Mouse (Mus musculus): Measurements from ENCODE around the gene Zfp341. TPM values are rescaled to one million over a fixed set of nuclear protein-coding genes. Genes with fewer than 3 reads are reported as not detected.

The Zfp341 gene
- polyA plus RNA-seq, 1 experiment from 2014 or later: 2.0 TPM

DNA sequence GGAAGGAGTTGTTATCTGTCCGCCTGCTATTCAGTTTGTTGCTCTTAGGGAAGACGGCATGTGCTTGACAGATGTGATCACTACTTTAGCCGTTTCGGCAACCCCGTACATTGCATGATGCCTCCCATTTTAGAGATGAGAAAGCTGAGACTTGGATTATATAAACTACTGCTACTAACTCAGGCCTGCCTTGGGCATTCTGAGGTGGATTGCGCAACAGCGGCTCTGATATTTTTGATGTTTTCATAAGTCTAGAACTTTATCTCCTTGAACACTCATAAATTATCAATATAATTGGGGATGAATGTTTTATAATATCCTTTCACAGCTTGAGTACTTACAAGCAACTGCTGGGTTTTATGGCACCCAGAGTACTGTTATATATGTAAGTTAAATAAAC lies 55.6 kb downstream of the Zfp341 start:
- Histone ChIP-seq H3K9me3 (no peaks in the 10 kb centered on the region), H3K4me2 (no peak overlapping the region), H3K9ac (no peak overlapping the region), H3K4me3 (no peak overlapping the region), H3K4me1 (replicated peaks) (peaks cover 6% of the 10 kb centered on the region; the same call in 1 of the 2 replicates), H3K27ac (replicated peaks) (no peak overlapping the region), H3K27me3 (no peaks in the 10 kb centered on the region), H3K36me3 (no peaks in the 10 kb centered on the region)
- WGBS: 92% methylated on average over 7 of the region's 7 CpGs
- no peak for ATAC-seq (ENCODE audit: low FRiP score, low read depth)

DNA sequence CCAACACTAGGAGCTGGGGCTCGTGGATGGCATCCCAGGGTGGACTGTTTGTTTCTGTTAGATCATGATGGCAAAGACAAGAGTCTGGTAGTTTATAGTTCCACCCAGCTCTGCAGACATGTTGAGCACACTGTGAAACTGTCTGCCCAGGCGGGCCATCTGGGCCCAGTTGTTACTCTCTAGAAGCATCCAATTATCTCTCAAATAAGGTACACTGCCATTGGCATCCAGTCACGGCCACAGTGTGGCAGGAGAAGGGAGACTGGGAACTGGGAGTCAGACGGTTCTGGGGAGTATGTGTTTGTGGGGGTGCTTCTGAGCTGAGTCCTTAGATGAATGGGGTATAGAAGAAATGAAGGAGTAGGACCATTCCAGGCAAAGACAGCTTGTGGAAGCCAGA lies 57.0 kb downstream of the Zfp341 start:
- 69% methylated on average over 4 of the region's 4 CpGs for WGBS
- no peaks in the 10 kb centered on the region for H3K27me3 ChIP-seq

DNA sequence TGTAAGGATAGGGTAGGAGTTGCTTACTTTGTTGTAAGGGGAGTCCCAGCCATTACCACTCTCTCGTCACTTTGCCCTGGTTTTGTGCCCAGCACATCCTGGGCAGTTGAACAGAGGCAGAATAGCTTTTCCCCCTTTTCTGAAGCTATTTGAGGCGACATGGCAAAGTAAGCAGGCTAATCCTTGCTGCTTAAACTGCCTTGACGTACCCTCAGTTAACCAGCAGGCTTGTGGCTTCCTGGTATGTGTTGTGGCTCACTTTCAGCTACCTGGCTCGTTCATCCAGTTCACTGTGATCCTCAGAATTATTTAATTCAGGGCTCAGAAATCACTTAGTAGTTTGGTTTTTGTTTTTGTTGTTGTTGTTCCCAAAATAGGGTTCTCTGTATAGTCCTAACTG lies 57.6 kb downstream of the Zfp341 start:
- 83% methylated on average over 4 of the region's 4 CpGs for WGBS
- ATAC-seq (ENCODE audit: low FRiP score, low read depth): no peak
- Histone ChIP-seq H3K27ac (replicated peaks) (no peak overlapping the region), H3K4me2 (no peak overlapping the region), H3K27me3 (no peaks in the 10 kb centered on the region), H3K9me3 (no peaks in the 10 kb centered on the region), H3K36me3 (no peaks in the 10 kb centered on the region), H3K4me1 (replicated peaks) (peaks cover 20% of the 10 kb centered on the region; the same call in 1 of the 2 replicates), H3K9ac (no peak overlapping the region), H3K4me3 (no peak overlapping the region)

More for the DNA sequence above, 57.0 kb downstream of the Zfp341 start:
- no peak overlapping the region for H3K4me3 ChIP-seq
- no peak for ATAC-seq (ENCODE audit: low FRiP score, low read depth)
- H3K9me3 ChIP-seq: no peaks in the 10 kb centered on the region
- H3K27ac ChIP-seq (replicated peaks): no peak overlapping the region
- H3K4me1 ChIP-seq (replicated peaks): peaks cover 18% of the 10 kb centered on the region; the same call in 1 of the 2 replicates
- H3K36me3 ChIP-seq: no peaks in the 10 kb centered on the region
- H3K4me2 ChIP-seq: no peak overlapping the region
- H3K9ac ChIP-seq: no peak overlapping the region

GRCm38 (mm10) chr2:154674008-154674407 lies 60.9 kb downstream of the Zfp341 start:
- H3K4me2 ChIP-seq: no peak overlapping the region
- H3K4me1 ChIP-seq (replicated peaks): peaks cover 46% of the 10 kb centered on the region
- whole genome bisulfite sequencing: 60% methylated on average over 4 of the region's 4 CpGs
- peak overlapping the region; percentile 44 for H3K27ac ChIP-seq (replicated peaks)
- no peak overlapping the region for H3K4me3 ChIP-seq
- no peaks in the 10 kb centered on the region for H3K36me3 ChIP-seq
- H3K27me3 ChIP-seq: no peaks in the 10 kb centered on the region
- H3K9me3 ChIP-seq: no peaks in the 10 kb centered on the region
- no peak overlapping the region for H3K9ac ChIP-seq
- no peak for ATAC-seq (ENCODE audit: low FRiP score, low read depth)

GRCm38 (mm10) chr2:154676653-154677609 lies 63.8 kb downstream of the Zfp341 start:
- no peaks in the 10 kb centered on the region for H3K9me3 ChIP-seq
- 54% methylated on average over 19 of the region's 19 CpGs for WGBS
- H3K4me3 ChIP-seq: peak overlapping the region; percentile 20
- H3K27ac ChIP-seq (replicated peaks): peak overlapping the region; percentile 81
- ATAC-seq (ENCODE audit: low FRiP score, low read depth): peak; percentile 82
- peaks cover 55% of the 10 kb centered on the region for H3K4me1 ChIP-seq (replicated peaks)
- peak overlapping the region; percentile 14; the same call in 1 of the 2 replicates for H3K9ac ChIP-seq
- H3K27me3 ChIP-seq: no peaks in the 10 kb centered on the region
- H3K36me3 ChIP-seq: no peaks in the 10 kb centered on the region
- H3K4me2 ChIP-seq: peak overlapping the region; percentile 48

DNA sequence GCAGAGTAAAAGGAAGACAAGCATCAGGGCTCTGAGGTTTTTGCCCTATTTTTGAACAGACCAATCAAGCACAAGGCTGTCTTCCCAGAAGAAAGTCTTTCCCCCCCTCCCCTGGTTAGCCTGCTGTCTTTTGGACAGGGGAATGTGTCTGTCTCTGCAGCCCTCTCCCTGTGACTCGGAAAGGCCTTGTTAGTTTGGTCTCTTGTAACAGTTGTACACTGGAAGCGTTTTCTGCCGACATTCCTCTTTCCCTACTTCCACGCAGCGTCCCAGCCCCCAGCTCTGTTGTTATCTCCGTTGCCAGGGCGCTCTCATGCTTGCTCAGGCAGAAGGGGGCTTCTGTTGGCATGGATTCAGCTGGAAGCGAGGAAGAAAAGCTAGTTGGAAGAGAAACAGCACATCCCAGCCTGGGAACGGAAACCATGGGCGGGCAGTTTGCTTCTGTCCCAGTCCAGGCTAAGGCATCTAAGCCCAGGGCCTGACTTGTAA lies 64.6 kb downstream of the Zfp341 start:
- Histone ChIP-seq H3K36me3 (no peaks in the 10 kb centered on the region), H3K27ac (replicated peaks) (peak overlapping the region; percentile 81), H3K9ac (peak overlapping the region; percentile 14; the same call in 1 of the 2 replicates), H3K4me1 (replicated peaks) (peaks cover 62% of the 10 kb centered on the region), H3K27me3 (no peaks in the 10 kb centered on the region), H3K4me3 (peak overlapping the region; percentile 20), H3K9me3 (no peaks in the 10 kb centered on the region), H3K4me2 (peak overlapping the region; percentile 48)
- peak; percentile 78 for ATAC-seq (ENCODE audit: low FRiP score, low read depth)
- WGBS: 2% methylated on average over 10 of the region's 10 CpGs

GRCm38 (mm10) chr2:154678995-154679394 lies 65.9 kb downstream of the Zfp341 start:
- no peak overlapping the region for H3K27ac ChIP-seq (replicated peaks)
- no peaks in the 10 kb centered on the region for H3K9me3 ChIP-seq
- no peak overlapping the region for H3K4me3 ChIP-seq
- H3K36me3 ChIP-seq: no peaks in the 10 kb centered on the region
- peaks cover 66% of the 10 kb centered on the region for H3K4me1 ChIP-seq (replicated peaks)
- WGBS: 92% methylated on average over 3 of the region's 3 CpGs
- no peaks in the 10 kb centered on the region for H3K27me3 ChIP-seq
- no peak overlapping the region for H3K4me2 ChIP-seq
- ATAC-seq (ENCODE audit: low FRiP score, low read depth): no peak
- H3K9ac ChIP-seq: no peak overlapping the region

GRCm38 (mm10) chr2:154680337-154680736 lies 67.2 kb downstream of the Zfp341 start:
- H3K27ac ChIP-seq (replicated peaks): no peak overlapping the region
- no peaks in the 10 kb centered on the region for H3K9me3 ChIP-seq
- no peaks in the 10 kb centered on the region for H3K36me3 ChIP-seq
- no peaks in the 10 kb centered on the region for H3K27me3 ChIP-seq
- no peak overlapping the region for H3K4me3 ChIP-seq
- WGBS: 90% methylated on average over 2 of the region's 2 CpGs
- ATAC-seq (ENCODE audit: low FRiP score, low read depth): no peak
- peaks cover 57% of the 10 kb centered on the region for H3K4me1 ChIP-seq (replicated peaks)
- no peak overlapping the region for H3K4me2 ChIP-seq
- no peak overlapping the region for H3K9ac ChIP-seq

GRCm38 (mm10) chr2:154680941-154681340 lies 67.8 kb downstream of the Zfp341 start:
- no peak overlapping the region for H3K4me3 ChIP-seq
- H3K27me3 ChIP-seq: no peaks in the 10 kb centered on the region
- H3K4me1 ChIP-seq (replicated peaks): peaks cover 56% of the 10 kb centered on the region
- no peak for ATAC-seq (ENCODE audit: low FRiP score, low read depth)
- 85% methylated on average over 6 of the region's 6 CpGs for WGBS
- no peak overlapping the region for H3K9ac ChIP-seq
- H3K36me3 ChIP-seq: no peaks in the 10 kb centered on the region
- no peak overlapping the region for H3K27ac ChIP-seq (replicated peaks)
- H3K4me2 ChIP-seq: no peak overlapping the region
- H3K9me3 ChIP-seq: no peaks in the 10 kb centered on the region

GRCm38 (mm10) chr2:154682712-154683111 lies 69.6 kb downstream of the Zfp341 start:
- peak overlapping the region; percentile 71 for H3K27ac ChIP-seq (replicated peaks)
- no peak; the same call in 1 of the 2 replicates for ATAC-seq (ENCODE audit: low FRiP score, low read depth)
- 30% methylated on average over 1 of the region's 1 CpGs for WGBS
- no peaks in the 10 kb centered on the region for H3K27me3 ChIP-seq
- no peaks in the 10 kb centered on the region for H3K9me3 ChIP-seq
- H3K4me1 ChIP-seq (replicated peaks): peaks cover 46% of the 10 kb centered on the region
- no peaks in the 10 kb centered on the region for H3K36me3 ChIP-seq
- H3K9ac ChIP-seq: no peak overlapping the region
- H3K4me2 ChIP-seq: no peak overlapping the region
- H3K4me3 ChIP-seq: no peak overlapping the region

DNA sequence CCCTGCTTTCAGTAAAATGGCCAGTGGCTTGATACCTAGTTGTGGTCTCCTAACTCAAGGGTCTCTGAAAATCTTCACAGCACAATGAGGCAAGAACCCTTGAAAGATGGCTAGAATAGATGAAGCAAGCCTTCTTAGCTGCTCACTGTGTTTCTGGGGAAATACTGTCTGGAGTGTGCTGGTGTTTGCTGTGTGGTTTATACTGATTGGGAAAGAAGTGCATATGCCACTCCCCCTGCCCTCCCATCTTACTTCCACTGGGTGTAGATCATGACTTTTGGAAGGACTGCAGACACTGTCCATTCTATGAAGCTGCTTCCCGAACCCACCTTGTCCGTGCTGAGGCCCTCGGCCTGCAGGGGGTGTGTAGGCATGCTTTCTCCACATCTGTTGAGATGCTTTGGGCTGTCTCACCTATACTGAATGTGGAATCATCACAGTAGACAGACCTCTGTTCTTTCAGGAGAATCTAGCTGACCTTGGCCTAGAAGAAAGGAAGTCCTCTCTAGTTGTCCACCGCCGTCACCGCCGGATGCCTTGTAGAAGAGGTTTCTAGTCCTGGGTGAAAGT lies 71.9 kb downstream of the Zfp341 start:
- H3K4me1 ChIP-seq (replicated peaks): peaks cover 37% of the 10 kb centered on the region
- 89% methylated on average over 7 of the region's 7 CpGs for WGBS
- H3K4me3 ChIP-seq: no peak overlapping the region
- H3K4me2 ChIP-seq: no peak overlapping the region
- no peak for ATAC-seq (ENCODE audit: low FRiP score, low read depth)
- no peak overlapping the region for H3K9ac ChIP-seq
- H3K27me3 ChIP-seq: no peaks in the 10 kb centered on the region
- peaks cover 6% of the 10 kb centered on the region; the same call in 1 of the 2 replicates for H3K36me3 ChIP-seq
- no peaks in the 10 kb centered on the region for H3K9me3 ChIP-seq
- no peak overlapping the region for H3K27ac ChIP-seq (replicated peaks)

DNA sequence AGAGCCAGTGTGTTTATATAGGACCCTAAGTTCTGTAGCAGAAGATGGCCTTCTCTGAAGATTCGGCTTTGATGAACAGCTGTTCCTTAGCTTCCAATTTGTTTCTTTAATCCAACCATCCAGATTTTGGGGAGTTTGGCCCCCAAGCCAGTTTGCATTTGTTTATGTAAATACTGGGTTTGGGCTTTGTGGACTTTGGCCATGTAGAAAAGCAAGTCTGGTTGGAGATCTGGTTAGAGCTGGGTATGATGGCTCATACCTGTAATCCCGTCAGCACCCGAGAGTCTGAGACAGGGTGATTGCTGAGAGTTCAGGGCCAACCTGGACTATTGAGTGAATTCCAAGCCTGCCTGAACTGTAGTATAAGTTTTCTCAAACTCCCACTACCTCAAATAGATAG lies 72.7 kb downstream of the Zfp341 start:
- Histone ChIP-seq H3K9me3 (no peaks in the 10 kb centered on the region), H3K4me3 (no peak overlapping the region)

More for the DNA sequence above, 72.7 kb downstream of the Zfp341 start:
- Histone ChIP-seq H3K9ac (no peak overlapping the region), H3K27me3 (no peaks in the 10 kb centered on the region), H3K27ac (replicated peaks) (no peak overlapping the region), H3K4me2 (no peak overlapping the region), H3K4me1 (replicated peaks) (peaks cover 34% of the 10 kb centered on the region), H3K36me3 (peaks cover 6% of the 10 kb centered on the region; the same call in 1 of the 2 replicates)
- WGBS: 87% methylated on average over 3 of the region's 3 CpGs
- no peak for ATAC-seq (ENCODE audit: low FRiP score, low read depth)

All from hindbrain, embryonic 15.5 days (tissue).